Mouse (Mus musculus) CH12.LX (cell line): ENCODE results near the gene Gnat1. TPM values are rescaled to one million over a fixed set of nuclear protein-coding genes. Genes with fewer than 3 reads are reported as not detected.

Experiments used
- DNase-seq: peaks from one replicate; pipeline ENCODE4 v3.0.0-alpha.2; 2013; ENCODE audit errors: extremely low read depth
- H3K27ac ChIP-seq: 2 replicates; pipeline ENCODE4 v1.5.1; 2012; ENCODE audit warnings: low read depth, mild to moderate bottlenecking, control low read depth, moderate library complexity; ENCODE audit not compliant: insufficient read depth
- H3K27me3 ChIP-seq: replicated peaks from 2 replicates; pipeline ENCODE3; 2012; ENCODE audit warnings: inconsistent platforms
- H3K36me3 ChIP-seq, 2 experiments: replicated peaks in 1 of 2; 2 replicates each; pipeline versions ENCODE3 to v1.6.1; 2012; ENCODE audit warnings: inconsistent platforms in 1 of 2, low read length in 1 of 2, mild to moderate bottlenecking in 1 of 2, mixed read lengths in 1 of 2, moderate library complexity in 1 of 2; ENCODE audit not compliant: control insufficient read depth in 1 of 2, insufficient read depth in 1 of 2
- H3K4me1 ChIP-seq, 2 experiments: 2 replicates each; pipeline ENCODE4 v1.6.1; 2012; ENCODE audit warnings: inconsistent platforms in 1 of 2, moderate library complexity in 1 of 2; ENCODE audit not compliant: insufficient read depth in 2 of 2, control insufficient read depth in 1 of 2
- H3K4me2 ChIP-seq: 2 replicates; pipeline ENCODE4 v1.6.1; 2012; ENCODE audit warnings: low read depth, mild to moderate bottlenecking, control low read depth; ENCODE audit not compliant: poor library complexity, insufficient read depth, severe bottlenecking
- H3K4me3 ChIP-seq, 3 experiments: fragments of 150-350 bp in 1 of 3; sonication (generic) in 1 of 3; replicated peaks in 1 of 3; 2 replicates each; pipeline versions ENCODE3 to v1.5.1; 2011 to 2012; ENCODE audit warnings: low read depth in 2 of 3, low read length in 2 of 3, mild to moderate bottlenecking in 2 of 3, moderate library complexity in 2 of 3, control low read depth in 1 of 3, improper control_type of control experiment in 1 of 3, inconsistent platforms in 1 of 3, mixed read lengths in 1 of 3; ENCODE audit not compliant: poor library complexity in 1 of 3
- H3K79me2 ChIP-seq: replicated peaks from 2 replicates; pipeline ENCODE4 v1.6.1; 2012; ENCODE audit warnings: mild to moderate bottlenecking, moderate library complexity; ENCODE audit not compliant: control insufficient read depth, poor library complexity, insufficient read depth, severe bottlenecking; ENCODE audit errors: extremely low read depth
- H3K9ac ChIP-seq: 2 replicates; pipeline ENCODE4 v1.6.1; 2012; ENCODE audit warnings: low read depth, mild to moderate bottlenecking, control low read depth, moderate library complexity; ENCODE audit not compliant: insufficient read depth
- H3K9me3 ChIP-seq: replicated peaks from 2 replicates; pipeline ENCODE3; 2012; ENCODE audit warnings: low read length, inconsistent platforms, mixed read lengths
- CTCF ChIP-seq, 2 experiments: IDR thresholded peaks in 1 of 2; conservative IDR thresholded peaks in 1 of 2; 2 replicates each; pipeline ENCODE4 v1.5.1; 2011 to 2012; ENCODE audit warnings: low read depth in 2 of 2, low read length in 2 of 2, improper control_type of control experiment in 1 of 2, inconsistent platforms in 1 of 2, mild to moderate bottlenecking in 1 of 2, moderate library complexity in 1 of 2
- E2F4 ChIP-seq: IDR thresholded peaks from 2 replicates; pipeline ENCODE4 v1.6.1; 2011; ENCODE audit warnings: low read depth, low read length, improper control_type of control experiment; ENCODE audit not compliant: insufficient replicate concordance
- ELF1 ChIP-seq: IDR thresholded peaks from 2 replicates; pipeline ENCODE4 v1.6.1; 2014; ENCODE audit warnings: low read depth, mild to moderate bottlenecking, inconsistent platforms, low read length, improper control_type of control experiment
- MAFK ChIP-seq: IDR thresholded peaks from 2 replicates; pipeline ENCODE4 v1.6.1; 2011; ENCODE audit warnings: low read length, improper control_type of control experiment; ENCODE audit not compliant: insufficient replicate concordance
- RAD21 ChIP-seq: IDR thresholded peaks from 2 replicates; pipeline ENCODE4 v1.6.1; 2011; ENCODE audit warnings: low read depth, mild to moderate bottlenecking, low read length, improper control_type of control experiment, moderate library complexity
- SMC3 ChIP-seq: IDR thresholded peaks from 2 replicates; pipeline ENCODE4 v1.6.1; 2011; ENCODE audit warnings: low read depth, low read length, improper control_type of control experiment
- TBP ChIP-seq: conservative IDR thresholded peaks from 2 replicates; pipeline ENCODE4 v1.6.1; 2011; ENCODE audit warnings: low read depth, low read length, improper control_type of control experiment
- ZKSCAN1 ChIP-seq: IDR thresholded peaks from 2 replicates; pipeline ENCODE4 v1.6.1; 2012; ENCODE audit warnings: low read depth, inconsistent platforms, low read length, improper control_type of control experiment, borderline replicate concordance
- ZNF384 ChIP-seq: IDR thresholded peaks from 2 replicates; pipeline ENCODE4 v1.6.1; 2012; ENCODE audit warnings: low read depth, low read length, improper control_type of control experiment, inconsistent platforms
- dilution Hi-C: fragments of 300-500 bp; cut with MboI; formaldehyde crosslinking; loops from 2 replicates; pipeline ENCODE4 v1.14.3; 2020; ENCODE audit warnings: low sequenced_read_pairs; ENCODE audit not compliant: extremely low pct_unique_long_range_greater_than_20kb, extremely low pct_ligation_motif_present
- in situ Hi-C: fragments of 300-500 bp; cut with MboI; formaldehyde crosslinking; loops from 3 replicates; pipeline ENCODE4 v1.14.3; 2019; ENCODE audit warnings: low sequenced_read_pairs, low pct_ligation_motif_present, low pct_unique_long_range_greater_than_20kb, mixed read lengths
- polyA plus RNA-seq: library from polyadenylated mRNA; unstranded; fragments of >175 nt; gene quantifications from 2 replicates; pipeline ENCODE4 v1.2.1, GENCODE M21; 2012; ENCODE audit warnings: low read depth; ENCODE audit not compliant: insufficient read length
- total RNA-seq, 2 experiments: library from RNA; depleted of rRNA; stranded (reverse); fragments of 300-350 nt in 1 of 2; fragments of >200 nt in 1 of 2; gene quantifications; 2 replicates each; pipeline ENCODE4 v1.2.3; 2012 to 2014

Gene Gnat1
- total and polyA plus RNA-seq, 3 experiments, result 3.0 TPM; not detected in 2

- H3K27ac ChIP-seq, result no peak overlapping the region
- in situ Hi-C loops (loop anchor here (5.0 kb wide), 1 partner anchor 52 kb away; no protein-coding TSS in a partner anchor), dilution Hi-C loops (no loop called here)
- H3K9me3 ChIP-seq, result no peaks in the 10 kb centered on the region
- no peak overlapping the region for H3K9ac ChIP-seq
- H3K36me3 ChIP-seq, result no peaks in the 10 kb centered on the region
- no peak overlapping the region for H3K4me3 ChIP-seq
- no peak overlapping the region for H3K4me2 ChIP-seq
- H3K27me3 ChIP-seq, result peaks cover 90% of the 10 kb centered on the region
- peak; percentile 36 for DNase-seq
- TF ChIP-seq SMC3, result peak; percentile 79
- TF ChIP-seq E2F4, result no peak
- peak; percentile 38 to 81; a peak in 3 of 4 replicates for TF ChIP-seq CTCF (conservative IDR thresholded peaks at IDR 0.05 in 1 of 2, IDR thresholded peaks at IDR 0.05 in 1 of 2; ENCODE audit: low read depth in 2 of 2, low read length in 2 of 2)
- peak; percentile 74 for TF ChIP-seq RAD21
- H3K4me1 ChIP-seq, result peaks cover 0 to 2% of the 10 kb centered on the region in 2 experiments; a peak in 1 of 4 replicates
- no peaks in the 10 kb centered on the region for H3K79me2 ChIP-seq
Measured at GRCm38 (mm10) chr9:107685231-107685981, 5.9 kb upstream of the Gnat1 start.

GRCm38 (mm10) chr9:107682405-107682804, 2.9 kb upstream of the Gnat1 start:
- no peaks in the 10 kb centered on the region for H3K36me3 ChIP-seq
- no peak overlapping the region for H3K4me3 ChIP-seq
- DNase-seq, result no peak
- H3K27ac ChIP-seq, result no peak overlapping the region
- peaks cover 80% of the 10 kb centered on the region for H3K27me3 ChIP-seq
- no peak overlapping the region for H3K4me2 ChIP-seq
- no peaks in the 10 kb centered on the region for H3K79me2 ChIP-seq
- in situ Hi-C loops, result no loop called here
- no peaks in the 10 kb centered on the region for H3K9me3 ChIP-seq
- peaks cover 0 to 16% of the 10 kb centered on the region in 2 experiments; a peak in 3 of 4 replicates for H3K4me1 ChIP-seq
- H3K9ac ChIP-seq, result no peak overlapping the region
- dilution Hi-C loops, result no loop called here
- no peak for TF ChIP-seq ZKSCAN1

- H3K27me3 ChIP-seq, result peaks cover 83% of the 10 kb centered on the region
Measured at GRCm38 (mm10) chr9:107678861-107679260, 651 bp downstream of the Gnat1 start.

More at GRCm38 (mm10) chr9:107678861-107679260, 651 bp downstream of the Gnat1 start:
- Histone ChIP-seq H3K36me3 (no peaks in the 10 kb centered on the region), H3K27ac (no peak overlapping the region), H3K79me2 (no peaks in the 10 kb centered on the region), H3K4me3 (no peak overlapping the region), H3K9me3 (no peaks in the 10 kb centered on the region), H3K4me2 (no peak overlapping the region), H3K9ac (no peak overlapping the region), H3K4me1 (peaks cover 8 to 25% of the 10 kb centered on the region in 2 experiments)
- dilution Hi-C loops (no loop called here), in situ Hi-C loops (loop anchor here (5.0 kb wide), 1 partner anchor 37 kb away; no protein-coding TSS in a partner anchor)
- DNase-seq, result peak; percentile 30
- TF ChIP-seq ZNF384 (no peak), MAFK (peak; percentile 34; the same call in 1 of the 2 replicates), ELF1 (0 out of 2 replicates have a peak, but pooled peaks have one; percentile 47), TBP (peak; percentile 96)
